Mouse (Mus musculus) brain, embryonic 14.5 days (tissue): ENCODE results near the gene Elovl2.

Experiments used
- CTCF ChIP-seq: fragments of 200-500 bp; IDR thresholded peaks from 2 replicates; pipeline ENCODE4 v1.5.1; 2012; ENCODE audit warnings: inconsistent platforms, mild to moderate bottlenecking, moderate library complexity, borderline replicate concordance; ENCODE audit not compliant: insufficient read depth, insufficient read length; ENCODE audit errors: extremely low read depth
- POLR2A ChIP-seq: fragments of 200-500 bp; IDR thresholded peaks from 2 replicates; pipeline ENCODE4 v1.6.1; 2012; ENCODE audit warnings: mild to moderate bottlenecking, inconsistent platforms, borderline replicate concordance; ENCODE audit not compliant: poor library complexity, insufficient read depth, insufficient read length, severe bottlenecking; ENCODE audit errors: extremely low read depth

DNA sequence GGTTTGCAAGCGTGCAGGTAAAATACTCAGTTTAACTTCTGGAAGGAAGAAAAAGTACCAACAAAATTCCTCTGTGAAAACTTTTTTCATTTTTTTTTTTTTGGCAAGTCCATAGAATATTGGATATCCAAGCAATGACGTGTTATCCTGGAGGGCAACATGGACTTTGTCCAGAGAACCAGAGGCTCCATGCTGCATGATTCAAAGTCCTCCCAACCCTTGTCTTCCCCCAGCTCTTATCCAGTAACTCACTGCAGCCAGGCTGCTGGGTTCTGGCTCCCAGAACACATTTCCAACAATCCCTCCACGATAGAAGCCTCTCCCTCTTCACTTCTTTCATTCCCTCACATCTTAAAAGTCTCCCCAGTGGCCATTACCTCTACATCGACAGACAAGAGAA lies 8.9 kb downstream of the Elovl2 start:
- TF ChIP-seq CTCF, result no peak
- no peak for TF ChIP-seq POLR2A
